Mouse (Mus musculus) left cerebral cortex, postnatal 10 days (tissue): Measurements from ENCODE around the gene Skp1a. TPM values are rescaled to one million over a fixed set of nuclear protein-coding genes. Genes with fewer than 3 reads are reported as not detected.

ENCODE experiments used
- DNase-seq, 2 experiments: peaks; one replicate each; pipeline ENCODE4 v3.0.0; 2021 to 2022; ENCODE audit warnings: low spot score in 2 of 2, mixed read lengths in 1 of 2; ENCODE audit errors: extremely low spot score in 1 of 2
- intact Hi-C: fragments of 180-260 bp; cut with DNase I; formaldehyde crosslinking; loops from one replicate; pipeline ENCODE4 v1.15.1; 2025
- total RNA-seq, 2 experiments: library from RNA; stranded (reverse); gene quantifications; 2 replicates each; pipeline ENCODE4 v1.2.3; 2021

Gene Skp1a
- total RNA-seq, 2 experiments from 2014 or later = 499 to 514 TPM

GRCm38 (mm10) chr11:52292346-52292745, 60.6 kb downstream of the Skp1a start:
- DNase-seq = no peak
- intact Hi-C loops = no loop called here

- DNase-seq = no peak
- intact Hi-C loops = no loop called here
These were observed 61.1 kb downstream of the Skp1a start for GRCm38 (mm10) chr11:52292894-52293293.

- DNase-seq = no peak
- intact Hi-C loops = no loop called here
These were observed 62.3 kb downstream of the Skp1a start for GRCm38 (mm10) chr11:52294103-52294502.

Other genes with a start within 250 kb of the Skp1a start
- gene Ube2b, start 231.2 kb upstream of the Skp1a start, total RNA-seq = 100 to 1,000 TPM; 158 to 169 TPM
- 10 to 100 TPM; 20.4 to 20.7 TPM for gene Cdkl3, start 227.8 kb upstream of the Skp1a start, total RNA-seq
- 100 to 1,000 TPM; 145 to 149 TPM for gene Ppp2ca, start 133.3 kb upstream of the Skp1a start, total RNA-seq
- gene Olfr1373, start 86.5 kb upstream of the Skp1a start, total RNA-seq = not detected
- gene Olfr1371, start 18.0 kb upstream of the Skp1a start, total RNA-seq = not detected
- gene Tcf7, start 51.0 kb downstream of the Skp1a start, total RNA-seq = 1 to 10 TPM; 6.0 to 6.7 TPM
- 100 to 1,000 TPM; 588 to 615 TPM for gene Vdac1, start 128.9 kb downstream of the Skp1a start, total RNA-seq
- gene 9530068E07Rik, start 164.4 kb downstream of the Skp1a start, total RNA-seq = 10 to 100 TPM; 72.4 to 74.2 TPM